Mouse (Mus musculus): Measurements from ENCODE around the gene Prlr. TPM values are rescaled to one million over a fixed set of nuclear protein-coding genes. Genes with fewer than 3 reads are reported as not detected.

Gene Prlr
- polyA plus RNA-seq, 1 experiment from 2014 or later: 0.04 TPM

DNA sequence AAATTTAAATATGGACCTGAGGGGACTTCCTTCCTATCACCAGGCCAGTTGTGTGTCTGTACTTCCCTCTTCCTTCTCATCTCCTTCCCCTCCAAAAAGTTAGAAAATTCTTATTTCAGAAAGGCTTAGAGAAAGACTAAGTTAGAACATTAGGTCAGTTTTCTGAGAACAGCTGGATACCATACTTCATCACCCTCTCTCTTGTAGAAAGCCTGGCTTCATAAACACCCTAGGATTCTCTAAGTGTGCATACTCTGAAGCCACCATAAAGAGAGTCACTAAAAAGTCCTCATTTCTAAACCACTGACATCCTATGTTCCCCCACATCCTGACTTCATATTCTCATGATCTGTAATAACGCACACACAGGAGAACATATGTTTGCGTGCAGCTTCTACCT is 85.2 kb downstream of the Prlr start:
- H3K4me1 ChIP-seq (ENCODE audit: insufficient read depth): no peaks in the 10 kb centered on the region
- ATAC-seq (ENCODE audit: insufficient read depth): peak; percentile 58; the same call in 1 of the 2 replicates
- no peak overlapping the region for H3K27ac ChIP-seq (ENCODE audit: low read depth)
- DNase-seq: peak; percentile 63
- H3K27me3 ChIP-seq (ENCODE audit: insufficient read depth, low read length): no peaks in the 10 kb centered on the region
- no peak overlapping the region for H3K9ac ChIP-seq
- no peak overlapping the region for H3K4me3 ChIP-seq (ENCODE audit: low read depth, low read length)
- H3K36me3 ChIP-seq (ENCODE audit: insufficient read depth): no peaks in the 10 kb centered on the region
- no peak overlapping the region for H3K4me2 ChIP-seq
- WGBS: 75% methylated on average over 2 of the region's 2 CpGs
- no peaks in the 10 kb centered on the region for H3K9me3 ChIP-seq (ENCODE audit: low read depth, low read length)
- TF ChIP-seq CTCF (IDR thresholded peaks at IDR 0.05; ENCODE audit: low read depth): no peak

DNA sequence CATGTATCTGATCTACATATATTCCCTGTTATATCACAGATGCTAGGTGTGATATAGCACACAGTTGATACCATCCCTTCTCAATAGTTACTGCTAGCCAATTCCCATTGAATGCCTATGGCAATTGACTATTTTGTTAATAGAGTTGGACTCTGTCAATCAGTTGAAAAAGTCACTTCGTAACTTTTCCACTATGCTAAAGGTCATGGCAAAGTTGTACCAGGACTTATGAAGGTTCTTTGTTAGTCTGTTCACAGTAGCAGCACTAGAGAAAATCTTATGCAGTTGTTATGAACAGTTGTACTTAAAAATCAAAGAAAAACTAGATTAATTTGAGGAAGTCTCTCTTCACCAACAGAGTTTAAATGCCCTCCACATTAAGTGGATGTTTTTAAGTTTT is 85.6 kb downstream of the Prlr start:
- H3K4me2 ChIP-seq: no peak overlapping the region
- ATAC-seq (ENCODE audit: insufficient read depth) (no peak), DNase-seq (no peak)
- 93% methylated on average over 1 of the region's 1 CpGs for WGBS
- no peak overlapping the region for H3K27ac ChIP-seq (ENCODE audit: low read depth)
- no peaks in the 10 kb centered on the region for H3K4me1 ChIP-seq (ENCODE audit: insufficient read depth)
- H3K4me3 ChIP-seq (ENCODE audit: low read depth, low read length): no peak overlapping the region
- no peak for TF ChIP-seq CTCF (IDR thresholded peaks at IDR 0.05; ENCODE audit: low read depth)
- H3K9ac ChIP-seq: no peak overlapping the region
- no peaks in the 10 kb centered on the region for H3K9me3 ChIP-seq (ENCODE audit: low read depth, low read length)
- no peaks in the 10 kb centered on the region for H3K27me3 ChIP-seq (ENCODE audit: insufficient read depth, low read length)
- H3K36me3 ChIP-seq (ENCODE audit: insufficient read depth): no peaks in the 10 kb centered on the region

DNA sequence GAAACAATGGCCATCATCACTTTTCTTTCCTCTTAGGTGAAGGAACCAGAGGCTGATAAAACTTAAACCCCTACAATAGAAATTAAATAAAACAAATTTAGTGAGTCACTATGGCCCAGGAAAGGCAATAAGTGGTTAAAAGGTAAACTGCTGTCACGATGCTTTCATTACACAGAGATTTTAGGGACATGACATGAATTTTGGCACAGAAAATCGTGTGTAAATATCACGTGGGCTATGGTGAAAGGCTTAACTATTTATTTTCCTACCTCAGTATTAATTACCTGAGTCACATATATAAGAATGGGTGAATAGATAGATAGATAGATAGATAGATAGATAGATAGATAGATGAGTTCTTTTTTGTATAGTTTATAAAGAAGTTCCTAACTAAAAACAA is 86.4 kb downstream of the Prlr start:
- no peak overlapping the region for H3K4me3 ChIP-seq (ENCODE audit: low read depth, low read length)
- 59% methylated on average over 3 of the region's 3 CpGs for WGBS
- no peak for ATAC-seq (ENCODE audit: insufficient read depth)

DNA sequence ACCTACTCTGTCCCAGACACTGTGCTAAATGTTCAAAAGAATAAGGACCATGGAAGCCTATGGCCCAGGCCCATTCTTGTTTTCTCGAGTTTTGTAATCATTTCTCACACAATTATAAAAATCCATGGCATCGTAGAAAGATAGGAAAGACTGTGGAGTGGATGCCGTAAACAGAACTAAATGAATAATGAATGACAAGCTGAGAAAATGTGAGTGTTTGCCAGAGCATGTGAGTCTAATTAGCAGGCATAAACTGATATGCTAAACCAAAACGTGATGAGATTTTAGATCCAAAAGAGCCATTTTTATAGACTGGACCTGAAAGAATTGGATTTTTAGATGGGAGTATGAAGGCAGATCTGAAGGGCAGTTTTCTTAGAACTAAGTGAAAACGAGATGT is 87.8 kb downstream of the Prlr start:
- Histone ChIP-seq H3K4me3 (ENCODE audit: low read depth, low read length) (no peak overlapping the region), H3K4me2 (no peak overlapping the region), H3K27ac (ENCODE audit: low read depth) (no peak overlapping the region), H3K36me3 (ENCODE audit: insufficient read depth) (no peaks in the 10 kb centered on the region), H3K9me3 (ENCODE audit: low read depth, low read length) (no peaks in the 10 kb centered on the region), H3K4me1 (ENCODE audit: insufficient read depth) (no peaks in the 10 kb centered on the region), H3K9ac (no peak overlapping the region), H3K27me3 (ENCODE audit: insufficient read depth, low read length) (no peaks in the 10 kb centered on the region)
- TF ChIP-seq CTCF (IDR thresholded peaks at IDR 0.05; ENCODE audit: low read depth): no peak
- DNase-seq (no peak), ATAC-seq (ENCODE audit: insufficient read depth) (no peak)
- 73% methylated on average over 5 of the region's 5 CpGs for WGBS

More for the DNA sequence above, 86.4 kb downstream of the Prlr start:
- Histone ChIP-seq H3K27ac (ENCODE audit: low read depth) (no peak overlapping the region), H3K4me2 (no peak overlapping the region), H3K27me3 (ENCODE audit: insufficient read depth, low read length) (no peaks in the 10 kb centered on the region), H3K36me3 (ENCODE audit: insufficient read depth) (no peaks in the 10 kb centered on the region), H3K9me3 (ENCODE audit: low read depth, low read length) (no peaks in the 10 kb centered on the region), H3K9ac (no peak overlapping the region), H3K4me1 (ENCODE audit: insufficient read depth) (no peaks in the 10 kb centered on the region)
- TF ChIP-seq CTCF (IDR thresholded peaks at IDR 0.05; ENCODE audit: low read depth): no peak
- no peak for DNase-seq

DNA sequence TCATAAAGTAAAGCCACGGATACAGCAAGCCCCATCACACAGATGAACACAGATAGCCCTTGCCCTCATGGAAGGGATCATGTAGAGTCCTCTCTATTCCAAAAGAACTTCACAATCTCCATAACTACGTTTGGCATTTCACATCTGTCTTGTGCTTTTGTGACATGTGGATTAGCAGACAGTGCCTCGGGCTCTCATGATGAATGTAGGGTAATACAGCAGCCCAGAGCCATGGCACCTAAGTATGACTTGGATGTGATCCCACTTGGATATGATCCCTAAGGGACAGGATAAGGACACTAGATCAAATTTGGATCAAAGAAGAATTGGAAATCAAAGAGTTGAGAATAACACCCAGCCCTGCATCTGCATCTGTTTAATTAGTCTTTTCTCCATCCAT is 90.2 kb downstream of the Prlr start:
- 27% methylated on average over 3 of the region's 3 CpGs for WGBS
- no peak for ATAC-seq (ENCODE audit: insufficient read depth)
- Histone ChIP-seq H3K9ac (no peak overlapping the region), H3K4me3 (ENCODE audit: low read depth, low read length) (no peak overlapping the region), H3K36me3 (ENCODE audit: insufficient read depth) (no peaks in the 10 kb centered on the region), H3K9me3 (ENCODE audit: low read depth, low read length) (no peaks in the 10 kb centered on the region), H3K27me3 (ENCODE audit: insufficient read depth, low read length) (no peaks in the 10 kb centered on the region), H3K4me1 (ENCODE audit: insufficient read depth) (no peaks in the 10 kb centered on the region), H3K27ac (ENCODE audit: low read depth) (no peak overlapping the region), H3K4me2 (no peak overlapping the region)
- TF ChIP-seq CTCF (IDR thresholded peaks at IDR 0.05; ENCODE audit: low read depth): no peak
- no peak for DNase-seq

DNA sequence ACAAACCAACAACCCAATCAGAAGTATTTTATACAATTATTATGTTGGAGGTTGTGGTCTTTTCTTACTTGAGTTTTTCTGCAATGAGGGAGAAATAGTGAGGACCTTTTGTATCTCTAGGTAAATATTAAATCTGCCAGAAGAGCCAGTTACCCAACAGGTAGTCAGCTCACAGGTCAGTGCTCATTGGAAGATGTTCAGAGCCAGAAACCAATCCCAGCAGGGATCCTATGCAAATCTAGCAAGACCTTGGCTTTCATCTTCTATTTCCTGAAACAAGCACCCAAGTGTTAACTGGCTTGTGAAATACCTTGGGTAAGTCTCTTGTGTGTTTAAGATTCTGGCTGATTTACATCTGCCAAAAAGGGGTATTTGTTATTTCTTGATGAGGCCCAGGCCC is 99.3 kb downstream of the Prlr start:
- Histone ChIP-seq H3K9ac (no peak overlapping the region), H3K4me1 (ENCODE audit: insufficient read depth) (no peaks in the 10 kb centered on the region), H3K4me2 (no peak overlapping the region), H3K27me3 (ENCODE audit: insufficient read depth, low read length) (no peaks in the 10 kb centered on the region), H3K4me3 (ENCODE audit: low read depth, low read length) (no peak overlapping the region), H3K9me3 (ENCODE audit: low read depth, low read length) (no peaks in the 10 kb centered on the region), H3K36me3 (ENCODE audit: insufficient read depth) (no peaks in the 10 kb centered on the region), H3K27ac (ENCODE audit: low read depth) (no peak overlapping the region)
- DNase-seq (no peak), ATAC-seq (ENCODE audit: insufficient read depth) (no peak)
- no peak for TF ChIP-seq CTCF (IDR thresholded peaks at IDR 0.05; ENCODE audit: low read depth)

DNA sequence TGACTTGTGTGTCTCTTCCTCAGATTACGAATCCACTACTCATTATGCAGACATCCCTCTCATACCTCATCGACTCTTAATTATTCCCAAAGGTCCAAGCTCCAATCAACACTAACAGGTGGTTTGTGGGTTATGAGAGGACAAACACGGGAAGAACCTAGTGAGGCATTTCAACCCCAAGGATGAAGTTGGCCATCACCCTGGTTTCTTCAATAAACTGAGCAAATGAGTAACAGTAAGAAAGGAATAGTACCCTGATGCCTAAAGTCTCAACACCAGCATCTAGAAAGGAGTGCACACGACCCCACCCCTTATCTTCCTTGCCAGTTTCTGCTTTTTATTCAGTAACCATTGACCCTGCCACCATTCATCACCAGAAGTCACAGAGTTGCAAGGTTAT is 100.4 kb downstream of the Prlr start:
- no peaks in the 10 kb centered on the region for H3K27me3 ChIP-seq (ENCODE audit: insufficient read depth, low read length)
- H3K36me3 ChIP-seq (ENCODE audit: insufficient read depth): no peaks in the 10 kb centered on the region
- no peaks in the 10 kb centered on the region for H3K4me1 ChIP-seq (ENCODE audit: insufficient read depth)
- H3K27ac ChIP-seq (ENCODE audit: low read depth): no peak overlapping the region
- TF ChIP-seq CTCF (IDR thresholded peaks at IDR 0.05; ENCODE audit: low read depth): no peak
- ATAC-seq (ENCODE audit: insufficient read depth) (no peak), DNase-seq (no peak)
- 64% methylated on average over 4 of the region's 4 CpGs for WGBS
- H3K9ac ChIP-seq: no peak overlapping the region
- no peaks in the 10 kb centered on the region for H3K9me3 ChIP-seq (ENCODE audit: low read depth, low read length)
- H3K4me2 ChIP-seq: no peak overlapping the region
- no peak overlapping the region for H3K4me3 ChIP-seq (ENCODE audit: low read depth, low read length)

DNA sequence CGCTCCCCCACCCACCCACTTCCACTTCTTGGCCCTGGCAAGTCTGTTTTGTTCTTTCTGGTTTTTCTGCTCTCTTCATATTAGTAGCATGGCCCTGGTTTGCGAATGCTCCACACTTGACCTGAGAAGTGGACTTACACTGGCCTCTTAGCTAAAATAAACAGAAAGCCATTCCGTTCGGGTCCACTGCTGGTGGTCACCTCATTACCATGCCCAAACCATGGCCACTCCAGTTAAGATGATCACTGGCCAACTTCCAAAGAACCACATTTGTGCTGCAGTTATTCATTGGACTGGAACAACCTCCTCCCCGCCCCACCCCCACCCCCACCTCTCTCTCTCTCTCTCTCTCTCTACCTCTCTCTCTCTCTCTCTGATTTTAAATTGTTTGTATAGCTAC is 104.5 kb downstream of the Prlr start:
- Histone ChIP-seq H3K27ac (ENCODE audit: low read depth) (no peak overlapping the region), H3K36me3 (ENCODE audit: insufficient read depth) (no peaks in the 10 kb centered on the region), H3K27me3 (ENCODE audit: insufficient read depth, low read length) (no peaks in the 10 kb centered on the region), H3K9me3 (ENCODE audit: low read depth, low read length) (no peaks in the 10 kb centered on the region), H3K4me3 (ENCODE audit: low read depth, low read length) (no peak overlapping the region), H3K9ac (no peak overlapping the region), H3K4me2 (no peak overlapping the region), H3K4me1 (ENCODE audit: insufficient read depth) (no peaks in the 10 kb centered on the region)
- ATAC-seq (ENCODE audit: insufficient read depth): no peak
- TF ChIP-seq CTCF (IDR thresholded peaks at IDR 0.05; ENCODE audit: low read depth): no peak
- WGBS: 52% methylated on average over 5 of the region's 5 CpGs
- DNase-seq: no peak

All from lung, embryonic 14.5 days (tissue).